In genomic region chr6:127896425-127896824, GRCm38 (mm10) we compare ENCODE assay signal across 24 mouse cellular contexts. TPM values are rescaled to one million over a fixed set of nuclear protein-coding genes. Genes with fewer than 3 reads are reported as not detected.
A peak's percentile ranks its signal among the peaks of the same experiment; 100 is the strongest.
DNase-seq lines count a peak whose midpoint lies in the region; ATAC-seq and TF ChIP-seq lines count a peak whose summit lies in the region.
"Had no signal": no experiment of that assay in that cellular context is flagged by ENCODE, and none has a peak within 500 bp of the region (broad histone marks: within the 10 kb centered on the region; RNA-seq: fewer than 3 reads in every experiment).

No protein-coding gene starts in this region.

- no peak overlapping the region for H3K4me3 ChIP-seq in lung, embryonic 16.5 days (ENCODE audit: low read length)
- no peak overlapping the region for H3K4me3 ChIP-seq in stomach, postnatal 0 days (ENCODE audit: low read depth, low read length)
- H3K4me3 ChIP-seq: embryonic facial prominence, embryonic 13.5 days; embryonic facial prominence, embryonic 15.5 days; erythroblast, embryonic 14.5 days; forebrain, embryonic 10.5 days; forebrain, embryonic 12.5 days had no signal

- H3K4me2 ChIP-seq in lung, embryonic 16.5 days (ENCODE audit: low read depth, low read length) = no peak overlapping the region
- H3K4me2 ChIP-seq in stomach, postnatal 0 days (replicated peaks; ENCODE audit: low read depth) = no peak overlapping the region
- H3K4me2 ChIP-seq: embryonic facial prominence, embryonic 13.5 days; embryonic facial prominence, embryonic 15.5 days; forebrain, embryonic 12.5 days had no signal

- peak; percentile 51 to 64 for DNase-seq in cerebellum, postnatal 10 days
- no peak for DNase-seq in cerebellum, postnatal 25 days
- DNase-seq in lung, postnatal 10 days = no peak
- DNase-seq in lung, postnatal 36 days = peak; percentile 42
- no peak for DNase-seq in lung, postnatal 14 days
- DNase-seq in NIH3T3 (ENCODE audit: low read depth) = peak; percentile 46
- DNase-seq in stomach, postnatal 0 days (ENCODE audit: low spot score) = no peak
- DNase-seq: adrenal gland, adult 8-10 months; adrenal gland, postnatal 14 days; adrenal gland, postnatal 36 days; B cell, adult 2 months; cerebellum, adult 11-12 months; cerebellum, adult 2 months; cerebellum, adult 9-10 months had no signal

- H3K9ac ChIP-seq in lung, embryonic 16.5 days (ENCODE audit: low read length) = no peak overlapping the region
- H3K9ac ChIP-seq in stomach, postnatal 0 days (ENCODE audit: low read length) = no peak overlapping the region
- H3K9ac ChIP-seq: embryonic facial prominence, embryonic 13.5 days; embryonic facial prominence, embryonic 15.5 days; forebrain, embryonic 12.5 days had no signal

- no peaks in the 10 kb centered on the region for H3K27me3 ChIP-seq in lung, embryonic 16.5 days (ENCODE audit: control insufficient read depth, insufficient read depth, low read depth, low read length)
- H3K27me3 ChIP-seq in stomach, postnatal 0 days (ENCODE audit: control insufficient read depth, insufficient read depth, low read length) = no peaks in the 10 kb centered on the region
- H3K27me3 ChIP-seq: embryonic facial prominence, embryonic 13.5 days; embryonic facial prominence, embryonic 15.5 days had no signal

- TF ChIP-seq EP300 in stomach, postnatal 0 days (optimal IDR thresholded peaks at IDR 0.05) = no peak

- no peak for TF ChIP-seq CTCF in stomach, postnatal 0 days (IDR thresholded peaks at IDR 0.05; ENCODE audit: low read depth)

- H3K36me3 ChIP-seq in lung, embryonic 16.5 days (ENCODE audit: control insufficient read depth, insufficient read depth, low read length) = no peaks in the 10 kb centered on the region
- no peaks in the 10 kb centered on the region for H3K36me3 ChIP-seq in stomach, postnatal 0 days (ENCODE audit: control insufficient read depth, insufficient read depth, low read length)
- H3K36me3 ChIP-seq: embryonic facial prominence, embryonic 15.5 days; forebrain, embryonic 10.5 days; forebrain, embryonic 12.5 days; G1E had no signal

- 47% methylated on average over 3 of the region's 3 CpGs for WGBS in lung, embryonic 16.5 days
- 75% methylated on average over 3 of the region's 3 CpGs for WGBS in stomach, postnatal 0 days

- 0 out of 2 replicates have a peak, but pooled peaks have one; percentile 8 for ATAC-seq in lung, embryonic 16.5 days (ENCODE audit: low read depth)
- no peak for ATAC-seq in stomach, postnatal 0 days (ENCODE audit: low FRiP score, low TSS enrichment)
- ATAC-seq: CD4-positive, CD25-positive, alpha-beta regulatory T cell, adult 4 months; forebrain, embryonic 14.5 days; forebrain, embryonic 16.5 days had no signal

- H3K4me1 ChIP-seq in lung, embryonic 16.5 days (replicated peaks; ENCODE audit: control insufficient read depth, insufficient read depth, low read length) = peaks cover 10% of the 10 kb centered on the region; the same call in 1 of the 2 replicates
- H3K4me1 ChIP-seq in stomach, postnatal 0 days (replicated peaks; ENCODE audit: control insufficient read depth, insufficient read depth) = no peaks in the 10 kb centered on the region

- no peaks in the 10 kb centered on the region; the same call in 1 of the 2 replicates for H3K9me3 ChIP-seq in lung, embryonic 16.5 days (ENCODE audit: control insufficient read depth, low read length)
- H3K9me3 ChIP-seq in stomach, postnatal 0 days (ENCODE audit: control insufficient read depth, low read length) = no peaks in the 10 kb centered on the region
- H3K9me3 ChIP-seq: embryonic facial prominence, embryonic 13.5 days; embryonic facial prominence, embryonic 15.5 days; forebrain, embryonic 10.5 days; forebrain, embryonic 12.5 days had no signal

- H3K27ac ChIP-seq in lung, embryonic 16.5 days (ENCODE audit: low read length) = no peak overlapping the region
- no peak overlapping the region for H3K27ac ChIP-seq in stomach, postnatal 0 days (replicated peaks)
- H3K27ac ChIP-seq: embryonic facial prominence, embryonic 13.5 days; embryonic facial prominence, embryonic 15.5 days; forebrain, embryonic 10.5 days; forebrain, embryonic 12.5 days had no signal

RNA-seq across cellular contexts. Expression of gene Tspan11, which starts 9.0 kb away (rescaled TPM):
- 22.0 and 23.8 TPM in 2 replicates for polyA plus RNA-seq in lung, embryonic 16.5 days (2015; fragmentation: Nextera tagmentation; extraction: Ambion mirVana)
- polyA plus RNA-seq in stomach, postnatal 0 days (2015; fragmentation: Nextera tagmentation; extraction: Ambion mirVana) = 2.3 and 2.4 TPM in 2 replicates
- polyA plus RNA-seq: CD4-positive, CD25-positive, alpha-beta regulatory T cell, adult 4 months; erythroblast, embryonic 14.5 days; G1E had no signal

Comparison
In these comparisons a context has a peak if more than half of its experiments do, and no peak if none do; other contexts are left out.
1. DNase-seq: peak in cerebellum, postnatal 10 days (2 of 2), lung, postnatal 36 days (single experiment) and NIH3T3 (single experiment); none in cerebellum, postnatal 25 days (0 of 2), lung, postnatal 10 days (single experiment), lung, postnatal 14 days (single experiment) and stomach, postnatal 0 days (single experiment).